Mouse (Mus musculus): Measurements from ENCODE around the gene Ccdc142. TPM values are rescaled to one million over a fixed set of nuclear protein-coding genes. Genes with fewer than 3 reads are reported as not detected.
A peak's percentile ranks its signal among the peaks of the same experiment; 100 is the strongest.

The Ccdc142 gene
- polyA plus RNA-seq, 1 experiment = 10.2 TPM

GRCm38 (mm10) chr6:83121863-83122710 lies 20.7 kb downstream of the Ccdc142 start:
- DNase-seq = no peak
- TF ChIP-seq CTCF (IDR thresholded peaks at IDR 0.05; ENCODE audit: insufficient read depth, low read length) (no peak), POLR2A (IDR thresholded peaks at IDR 0.05; ENCODE audit: borderline replicate concordance, extremely low read depth, low read depth, low read length) (no peak)
- H3K4me1 ChIP-seq (ENCODE audit: control insufficient read depth, insufficient read depth, low read length) = peaks cover 11% of the 10 kb centered on the region
- WGBS = 3% methylated on average over 51 of the region's 52 CpGs
- H3K4me3 ChIP-seq (replicated peaks; ENCODE audit: extremely low read depth, low read depth, low read length) = peak overlapping the region; percentile 61

- no peak for DNase-seq
- 84% methylated on average over 5 of the region's 5 CpGs for WGBS
- H3K4me3 ChIP-seq (replicated peaks; ENCODE audit: extremely low read depth, low read depth, low read length) = no peak overlapping the region
- peaks cover 11% of the 10 kb centered on the region for H3K4me1 ChIP-seq (ENCODE audit: control insufficient read depth, insufficient read depth, low read length)
- TF ChIP-seq POLR2A (IDR thresholded peaks at IDR 0.05; ENCODE audit: borderline replicate concordance, extremely low read depth, low read depth, low read length) = no peak
- no peak for TF ChIP-seq CTCF (IDR thresholded peaks at IDR 0.05; ENCODE audit: insufficient read depth, low read length)
These were observed 21.6 kb downstream of the Ccdc142 start for GRCm38 (mm10) chr6:83122961-83123360.

- Histone ChIP-seq H3K4me3 (replicated peaks; ENCODE audit: extremely low read depth, low read depth, low read length) (peak overlapping the region; percentile 74), H3K4me1 (ENCODE audit: control insufficient read depth, insufficient read depth, low read length) (peaks cover 11% of the 10 kb centered on the region)
- under 1% methylated on average over 30 of the region's 30 CpGs for WGBS
- peak; percentile 90 for DNase-seq
- TF ChIP-seq POLR2A (IDR thresholded peaks at IDR 0.05; ENCODE audit: borderline replicate concordance, extremely low read depth, low read depth, low read length) (peak; percentile 74; the same call in 1 of the 2 replicates), CTCF (IDR thresholded peaks at IDR 0.05; ENCODE audit: insufficient read depth, low read length) (no peak)
These were observed 23.5 kb downstream of the Ccdc142 start for GRCm38 (mm10) chr6:83124851-83125312.

GRCm38 (mm10) chr6:83125331-83125730 lies 23.9 kb downstream of the Ccdc142 start, which contains the start of gene Ino80b:
Gene Ino80b, minus strand, starts transcription at chr6:83125431.
- H3K4me1 ChIP-seq (ENCODE audit: control insufficient read depth, insufficient read depth, low read length) = peaks cover 11% of the 10 kb centered on the region
- peak within 1 kb of the TSS; percentile 74 for H3K4me3 ChIP-seq (replicated peaks; ENCODE audit: extremely low read depth, low read depth, low read length)
- DNase-seq = no peak
- no peak for TF ChIP-seq POLR2A (IDR thresholded peaks at IDR 0.05; ENCODE audit: borderline replicate concordance, extremely low read depth, low read depth, low read length)
- no peak for TF ChIP-seq CTCF (IDR thresholded peaks at IDR 0.05; ENCODE audit: insufficient read depth, low read length)
- 27% methylated on average over 5 of the region's 5 CpGs for WGBS

GRCm38 (mm10) chr6:83127419-83127818 lies 26.0 kb downstream of the Ccdc142 start:
- WGBS = 91% methylated on average over 5 of the region's 5 CpGs
- Histone ChIP-seq H3K4me1 (ENCODE audit: control insufficient read depth, insufficient read depth, low read length) (peaks cover 4% of the 10 kb centered on the region), H3K4me3 (replicated peaks; ENCODE audit: extremely low read depth, low read depth, low read length) (no peak overlapping the region)
- TF ChIP-seq POLR2A (IDR thresholded peaks at IDR 0.05; ENCODE audit: borderline replicate concordance, extremely low read depth, low read depth, low read length) (no peak), CTCF (IDR thresholded peaks at IDR 0.05; ENCODE audit: insufficient read depth, low read length) (no peak)
- DNase-seq = no peak

- TF ChIP-seq POLR2A (IDR thresholded peaks at IDR 0.05; ENCODE audit: borderline replicate concordance, extremely low read depth, low read depth, low read length) (0 out of 2 replicates have a peak, but pooled peaks have one; percentile 10), CTCF (IDR thresholded peaks at IDR 0.05; ENCODE audit: insufficient read depth, low read length) (no peak)
- DNase-seq = peak; percentile 56
- H3K4me1 ChIP-seq (ENCODE audit: control insufficient read depth, insufficient read depth, low read length) = peaks cover 1% of the 10 kb centered on the region; the same call in 1 of the 2 replicates
- WGBS = 32% methylated on average over 6 of the region's 6 CpGs
- no peak overlapping the region for H3K4me3 ChIP-seq (replicated peaks; ENCODE audit: extremely low read depth, low read depth, low read length)
These were observed 30.2 kb downstream of the Ccdc142 start for GRCm38 (mm10) chr6:83131469-83132034.

- H3K4me1 ChIP-seq (ENCODE audit: control insufficient read depth, insufficient read depth, low read length) = peaks cover 2% of the 10 kb centered on the region; the same call in 1 of the 2 replicates
- TF ChIP-seq CTCF (IDR thresholded peaks at IDR 0.05; ENCODE audit: insufficient read depth, low read length) = no peak
- TF ChIP-seq POLR2A (IDR thresholded peaks at IDR 0.05; ENCODE audit: borderline replicate concordance, extremely low read depth, low read depth, low read length) = no peak
- H3K4me3 ChIP-seq (replicated peaks; ENCODE audit: extremely low read depth, low read depth, low read length) = no peak overlapping the region
- WGBS = 65% methylated on average over 9 of the region's 9 CpGs
- no peak for DNase-seq
These were observed 30.9 kb downstream of the Ccdc142 start for GRCm38 (mm10) chr6:83132176-83132919.

GRCm38 (mm10) chr6:83134226-83134625 lies 32.8 kb downstream of the Ccdc142 start:
- TF ChIP-seq POLR2A (IDR thresholded peaks at IDR 0.05; ENCODE audit: borderline replicate concordance, extremely low read depth, low read depth, low read length) = no peak
- no peak for TF ChIP-seq CTCF (IDR thresholded peaks at IDR 0.05; ENCODE audit: insufficient read depth, low read length)
- 63% methylated on average over 3 of the region's 3 CpGs for WGBS

GRCm38 (mm10) chr6:83134951-83135513 lies 33.6 kb downstream of the Ccdc142 start, which contains the start of gene Rtkn:
Gene Rtkn, plus strand, starts transcription at chr6:83135463.
- peak; percentile 33 for DNase-seq
- H3K4me3 ChIP-seq (replicated peaks; ENCODE audit: extremely low read depth, low read depth, low read length) = peak within 1 kb of the TSS; percentile 62
- TF ChIP-seq CTCF (IDR thresholded peaks at IDR 0.05; ENCODE audit: insufficient read depth, low read length) = no peak
- no peak for TF ChIP-seq POLR2A (IDR thresholded peaks at IDR 0.05; ENCODE audit: borderline replicate concordance, extremely low read depth, low read depth, low read length)

More at GRCm38 (mm10) chr6:83134226-83134625, 32.8 kb downstream of the Ccdc142 start:
- no peak overlapping the region for H3K4me3 ChIP-seq (replicated peaks; ENCODE audit: extremely low read depth, low read depth, low read length)
- DNase-seq = no peak
- peaks cover 9% of the 10 kb centered on the region for H3K4me1 ChIP-seq (ENCODE audit: control insufficient read depth, insufficient read depth, low read length)

More at GRCm38 (mm10) chr6:83134951-83135513, 33.6 kb downstream of the Ccdc142 start, which contains the start of gene Rtkn:
- WGBS = 59% methylated on average over 7 of the region's 7 CpGs
- H3K4me1 ChIP-seq (ENCODE audit: control insufficient read depth, insufficient read depth, low read length) = peaks cover 9% of the 10 kb centered on the region

Measured in lung, adult 2 months (tissue).